Mouse (Mus musculus): ENCODE data around the gene Igsf11. TPM values are rescaled to one million over a fixed set of nuclear protein-coding genes. Genes with fewer than 3 reads are reported as not detected.

Igsf11 gene
- total RNA-seq, 1 experiment = 5.0 TPM

- in situ Hi-C loops (cut with MboI; ENCODE audit: low sequenced_read_pairs in 2 of 2, unreplicated experiment in 2 of 2) = no loop called here
- H3K4me3 ChIP-seq (ENCODE audit: insufficient read depth in 1 of 2, low read depth in 1 of 2, low read length in 2 of 2, poor library complexity in 1 of 2, severe bottlenecking in 1 of 2) = no peak overlapping the region
- H3K36me3 ChIP-seq (ENCODE audit: control insufficient read depth, insufficient read depth, low read length, poor library complexity, severe bottlenecking) = no peaks in the 10 kb centered on the region
- no peak for DNase-seq (ENCODE audit: low read depth, low spot score)
- H3K27ac ChIP-seq (ENCODE audit: insufficient read depth, low read depth, low read length, poor library complexity, severe bottlenecking) = no peak overlapping the region
- TF ChIP-seq MAFK (IDR thresholded peaks at IDR 0.05; ENCODE audit: insufficient read depth, low read depth, low read length) = no peak
- TF ChIP-seq HCFC1 (IDR thresholded peaks at IDR 0.05; ENCODE audit: borderline replicate concordance, insufficient read depth, low read length) = no peak
- TF ChIP-seq CHD2 (IDR thresholded peaks at IDR 0.05; ENCODE audit: low read depth, low read length) = no peak
- TF ChIP-seq ZNF384 (IDR thresholded peaks at IDR 0.05; ENCODE audit: low read depth, low read length) = no peak
- TF ChIP-seq ZC3H11A (IDR thresholded peaks at IDR 0.05; ENCODE audit: borderline replicate concordance, low read depth, low read length) = no peak
- H3K9me3 ChIP-seq (ENCODE audit: control insufficient read depth, insufficient read depth, low read depth, low read length) = no peaks in the 10 kb centered on the region
- no peak overlapping the region for H3K9ac ChIP-seq (ENCODE audit: insufficient read depth, low read depth, low read length, poor library complexity, severe bottlenecking)
- no peaks in the 10 kb centered on the region; a peak in 1 of 4 replicates for H3K4me1 ChIP-seq (ENCODE audit: control insufficient read depth in 2 of 2, insufficient read depth in 2 of 2, low read length in 2 of 2, poor library complexity in 1 of 2)
Measured at GRCm38 (mm10) chr16:38961865-38962264, 69.4 kb downstream of the Igsf11 start.

GRCm38 (mm10) chr16:38962695-38963094, 70.2 kb downstream of the Igsf11 start:
- no peak overlapping the region for H3K27ac ChIP-seq (ENCODE audit: insufficient read depth, low read depth, low read length, poor library complexity, severe bottlenecking)
- H3K36me3 ChIP-seq (ENCODE audit: control insufficient read depth, insufficient read depth, low read length, poor library complexity, severe bottlenecking) = no peaks in the 10 kb centered on the region
- H3K9ac ChIP-seq (ENCODE audit: insufficient read depth, low read depth, low read length, poor library complexity, severe bottlenecking) = no peak overlapping the region
- in situ Hi-C loops (cut with MboI; ENCODE audit: low sequenced_read_pairs in 2 of 2, unreplicated experiment in 2 of 2) = no loop called here
- no peak for TF ChIP-seq ZNF384 (IDR thresholded peaks at IDR 0.05; ENCODE audit: low read depth, low read length)
- no peak for TF ChIP-seq ZC3H11A (IDR thresholded peaks at IDR 0.05; ENCODE audit: borderline replicate concordance, low read depth, low read length)
- no peaks in the 10 kb centered on the region for H3K9me3 ChIP-seq (ENCODE audit: control insufficient read depth, insufficient read depth, low read depth, low read length)
- H3K4me3 ChIP-seq (ENCODE audit: insufficient read depth in 1 of 2, low read depth in 1 of 2, low read length in 2 of 2, poor library complexity in 1 of 2, severe bottlenecking in 1 of 2) = no peak overlapping the region
- H3K4me1 ChIP-seq (ENCODE audit: control insufficient read depth in 2 of 2, insufficient read depth in 2 of 2, low read length in 2 of 2, poor library complexity in 1 of 2) = no peaks in the 10 kb centered on the region; a peak in 1 of 4 replicates
- no peak for DNase-seq (ENCODE audit: low read depth, low spot score)

GRCm38 (mm10) chr16:38967026-38967425, 74.6 kb downstream of the Igsf11 start:
- in situ Hi-C loops (cut with MboI; ENCODE audit: low sequenced_read_pairs in 2 of 2, unreplicated experiment in 2 of 2) = no loop called here
- DNase-seq (ENCODE audit: low read depth, low spot score) = no peak
- H3K36me3 ChIP-seq (ENCODE audit: control insufficient read depth, insufficient read depth, low read length, poor library complexity, severe bottlenecking) = no peaks in the 10 kb centered on the region
- no peaks in the 10 kb centered on the region for H3K9me3 ChIP-seq (ENCODE audit: control insufficient read depth, insufficient read depth, low read depth, low read length)
- no peak overlapping the region for H3K4me3 ChIP-seq (ENCODE audit: insufficient read depth in 1 of 2, low read depth in 1 of 2, low read length in 2 of 2, poor library complexity in 1 of 2, severe bottlenecking in 1 of 2)
- no peaks in the 10 kb centered on the region; a peak in 1 of 4 replicates for H3K4me1 ChIP-seq (ENCODE audit: control insufficient read depth in 2 of 2, insufficient read depth in 2 of 2, low read length in 2 of 2, poor library complexity in 1 of 2)
- no peak overlapping the region for H3K9ac ChIP-seq (ENCODE audit: insufficient read depth, low read depth, low read length, poor library complexity, severe bottlenecking)
- TF ChIP-seq ZNF384 (IDR thresholded peaks at IDR 0.05; ENCODE audit: low read depth, low read length) (no peak), HCFC1 (IDR thresholded peaks at IDR 0.05; ENCODE audit: borderline replicate concordance, insufficient read depth, low read length) (no peak), ZC3H11A (IDR thresholded peaks at IDR 0.05; ENCODE audit: borderline replicate concordance, low read depth, low read length) (no peak), MAFK (IDR thresholded peaks at IDR 0.05; ENCODE audit: insufficient read depth, low read depth, low read length) (no peak), CHD2 (IDR thresholded peaks at IDR 0.05; ENCODE audit: low read depth, low read length) (no peak)
- no peak overlapping the region for H3K27ac ChIP-seq (ENCODE audit: insufficient read depth, low read depth, low read length, poor library complexity, severe bottlenecking)

GRCm38 (mm10) chr16:38976151-38976550, 83.7 kb downstream of the Igsf11 start:
- in situ Hi-C loops (cut with MboI; ENCODE audit: low sequenced_read_pairs in 2 of 2, unreplicated experiment in 2 of 2) = no loop called here
- no peak overlapping the region for H3K27ac ChIP-seq (ENCODE audit: insufficient read depth, low read depth, low read length, poor library complexity, severe bottlenecking)
- no peaks in the 10 kb centered on the region for H3K36me3 ChIP-seq (ENCODE audit: control insufficient read depth, insufficient read depth, low read length, poor library complexity, severe bottlenecking)
- no peak overlapping the region for H3K4me3 ChIP-seq (ENCODE audit: insufficient read depth in 1 of 2, low read depth in 1 of 2, low read length in 2 of 2, poor library complexity in 1 of 2, severe bottlenecking in 1 of 2)
- H3K9ac ChIP-seq (ENCODE audit: insufficient read depth, low read depth, low read length, poor library complexity, severe bottlenecking) = no peak overlapping the region
- H3K4me1 ChIP-seq (ENCODE audit: control insufficient read depth in 2 of 2, insufficient read depth in 2 of 2, low read length in 2 of 2, poor library complexity in 1 of 2) = peaks cover 0 to 3% of the 10 kb centered on the region in 2 experiments; a peak in 1 of 4 replicates
- no peak for DNase-seq (ENCODE audit: low read depth, low spot score)
- TF ChIP-seq ZC3H11A (IDR thresholded peaks at IDR 0.05; ENCODE audit: borderline replicate concordance, low read depth, low read length) (no peak), CHD2 (IDR thresholded peaks at IDR 0.05; ENCODE audit: low read depth, low read length) (no peak), HCFC1 (IDR thresholded peaks at IDR 0.05; ENCODE audit: borderline replicate concordance, insufficient read depth, low read length) (no peak), ZNF384 (IDR thresholded peaks at IDR 0.05; ENCODE audit: low read depth, low read length) (no peak), MAFK (IDR thresholded peaks at IDR 0.05; ENCODE audit: insufficient read depth, low read depth, low read length) (no peak)
- H3K9me3 ChIP-seq (ENCODE audit: control insufficient read depth, insufficient read depth, low read depth, low read length) = no peaks in the 10 kb centered on the region

- no peaks in the 10 kb centered on the region for H3K36me3 ChIP-seq (ENCODE audit: control insufficient read depth, insufficient read depth, low read length, poor library complexity, severe bottlenecking)
- peaks cover 0 to 3% of the 10 kb centered on the region in 2 experiments; a peak in 2 of 4 replicates for H3K4me1 ChIP-seq (ENCODE audit: control insufficient read depth in 2 of 2, insufficient read depth in 2 of 2, low read length in 2 of 2, poor library complexity in 1 of 2)
- H3K9me3 ChIP-seq (ENCODE audit: control insufficient read depth, insufficient read depth, low read depth, low read length) = no peaks in the 10 kb centered on the region
- DNase-seq (ENCODE audit: low read depth, low spot score) = no peak
- in situ Hi-C loops (cut with MboI; ENCODE audit: low sequenced_read_pairs in 2 of 2, unreplicated experiment in 2 of 2) = no loop called here
- no peak overlapping the region for H3K27ac ChIP-seq (ENCODE audit: insufficient read depth, low read depth, low read length, poor library complexity, severe bottlenecking)
- no peak overlapping the region for H3K4me3 ChIP-seq (ENCODE audit: insufficient read depth in 1 of 2, low read depth in 1 of 2, low read length in 2 of 2, poor library complexity in 1 of 2, severe bottlenecking in 1 of 2)
- H3K9ac ChIP-seq (ENCODE audit: insufficient read depth, low read depth, low read length, poor library complexity, severe bottlenecking) = no peak overlapping the region
- no peak for TF ChIP-seq ZNF384 (IDR thresholded peaks at IDR 0.05; ENCODE audit: low read depth, low read length)
- TF ChIP-seq MAFK (IDR thresholded peaks at IDR 0.05; ENCODE audit: insufficient read depth, low read depth, low read length) = no peak
- no peak for TF ChIP-seq CHD2 (IDR thresholded peaks at IDR 0.05; ENCODE audit: low read depth, low read length)
- TF ChIP-seq ZC3H11A (IDR thresholded peaks at IDR 0.05; ENCODE audit: borderline replicate concordance, low read depth, low read length) = no peak
- no peak for TF ChIP-seq HCFC1 (IDR thresholded peaks at IDR 0.05; ENCODE audit: borderline replicate concordance, insufficient read depth, low read length)
Measured at GRCm38 (mm10) chr16:38978546-38978945, 86.1 kb downstream of the Igsf11 start.
